Mouse (Mus musculus) cerebellum, adult 11 months (tissue): ENCODE measurements at regions not wholly inside any gene's neighbourhood (a gene's known extent, or its start where the extent isn't known, plus 50 kb on each side); places are given as distances from the start of the nearest gene placed in this dataset.
"Not testable (repeated sequence)": the region's sequence is repeated elsewhere in the genome, so short reads cannot be mapped to it uniquely, and the experiment has no call there.

Experiments used
- DNase-seq: peaks from one replicate; pipeline ENCODE4 v3.0.0; 2022

GRCm38 (mm10) chr7:111969198-111969887 is 54.0 kb upstream of the Usp47 start:
- DNase-seq: peak; percentile 67

- no peak for DNase-seq
Measured at GRCm38 (mm10) chr7:111968261-111968660, 55.0 kb upstream of the Usp47 start.

- DNase-seq: no peak
Measured at GRCm38 (mm10) chr7:111966716-111967115, 56.6 kb upstream of the Usp47 start.

- no peak for DNase-seq
Measured at GRCm38 (mm10) chr7:111963969-111964368, 59.3 kb upstream of the Usp47 start.

- no peak for DNase-seq
Measured at GRCm38 (mm10) chr7:111959977-111960376, 63.3 kb upstream of the Usp47 start.

- DNase-seq: no peak
Measured at GRCm38 (mm10) chr7:111956671-111957070, 66.6 kb upstream of the Usp47 start.

- DNase-seq: no peak
Measured at GRCm38 (mm10) chr7:111939631-111940030, 83.7 kb upstream of the Usp47 start.

- no peak for DNase-seq
Measured at GRCm38 (mm10) chr7:111937547-111937946, 85.8 kb upstream of the Usp47 start.

GRCm38 (mm10) chr7:111937102-111937501 is 86.2 kb upstream of the Usp47 start:
- DNase-seq: no peak

GRCm38 (mm10) chr7:111932725-111933124 is 90.6 kb upstream of the Usp47 start:
- no peak for DNase-seq

- no peak for DNase-seq
Measured at GRCm38 (mm10) chr7:111919961-111920360, 103.3 kb upstream of the Usp47 start.

GRCm38 (mm10) chr7:111903741-111904231 is 119.5 kb upstream of the Usp47 start:
- DNase-seq: no peak

- no peak for DNase-seq
Measured at GRCm38 (mm10) chr7:111897016-111897415, 117.2 kb upstream of the Galnt18 start.

- DNase-seq: peak; percentile 68
Measured at GRCm38 (mm10) chr7:111896255-111896654, 116.5 kb upstream of the Galnt18 start.

GRCm38 (mm10) chr7:111882991-111883390 is 103.2 kb upstream of the Galnt18 start:
- no peak for DNase-seq

- no peak for DNase-seq
Measured at GRCm38 (mm10) chr7:111880067-111880675, 100.4 kb upstream of the Galnt18 start.

GRCm38 (mm10) chr7:111877591-111877990 is 97.8 kb upstream of the Galnt18 start:
- DNase-seq: no peak

GRCm38 (mm10) chr7:111875949-111876348 is 96.2 kb upstream of the Galnt18 start:
- DNase-seq: no peak

GRCm38 (mm10) chr7:111869337-111869736 is 89.6 kb upstream of the Galnt18 start:
- no peak for DNase-seq

- no peak for DNase-seq
Measured at GRCm38 (mm10) chr7:111863035-111863434, 83.3 kb upstream of the Galnt18 start.

GRCm38 (mm10) chr7:111858291-111858690 is 78.5 kb upstream of the Galnt18 start:
- DNase-seq: not testable (repeated sequence)

GRCm38 (mm10) chr7:111856977-111857376 is 77.2 kb upstream of the Galnt18 start:
- no peak for DNase-seq

- no peak for DNase-seq
Measured at GRCm38 (mm10) chr7:111855309-111855708, 75.5 kb upstream of the Galnt18 start.

GRCm38 (mm10) chr7:111846417-111846816 is 66.6 kb upstream of the Galnt18 start:
- no peak for DNase-seq

GRCm38 (mm10) chr7:111843715-111844114 is 63.9 kb upstream of the Galnt18 start:
- no peak for DNase-seq
